Mouse (Mus musculus) retina, embryonic 14.5 days (tissue): Measurements from ENCODE around the gene Prkca.

Source experiments
- DNase-seq: peaks from one replicate; pipeline ENCODE4 v3.0.0-alpha.2; 2015; ENCODE audit warnings: low spot score

Gene Prkca

GRCm38 (mm10) chr11:108235081-108235703 lies 108.5 kb downstream of the Prkca start:
- no peak for DNase-seq

DNA sequence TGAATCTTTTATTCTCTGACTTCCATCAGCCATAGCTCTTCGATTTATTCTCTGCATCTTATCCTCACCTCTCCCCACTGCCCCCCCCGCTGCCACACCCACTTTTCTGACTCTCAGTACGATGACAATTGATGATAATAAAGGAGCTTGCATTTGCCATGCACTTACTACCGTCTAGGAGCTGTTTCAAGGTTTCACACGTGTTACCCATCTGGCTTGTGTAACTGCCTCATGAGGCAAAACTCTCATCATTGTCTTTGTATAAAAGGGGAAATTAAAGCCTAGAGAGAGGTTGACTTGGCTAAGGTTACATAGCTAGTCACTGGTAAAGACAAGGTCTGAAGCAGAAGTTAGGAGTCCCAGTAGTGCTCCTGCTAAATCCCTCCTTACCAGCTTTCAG lies 110.7 kb downstream of the Prkca start:
- DNase-seq, result no peak

DNA sequence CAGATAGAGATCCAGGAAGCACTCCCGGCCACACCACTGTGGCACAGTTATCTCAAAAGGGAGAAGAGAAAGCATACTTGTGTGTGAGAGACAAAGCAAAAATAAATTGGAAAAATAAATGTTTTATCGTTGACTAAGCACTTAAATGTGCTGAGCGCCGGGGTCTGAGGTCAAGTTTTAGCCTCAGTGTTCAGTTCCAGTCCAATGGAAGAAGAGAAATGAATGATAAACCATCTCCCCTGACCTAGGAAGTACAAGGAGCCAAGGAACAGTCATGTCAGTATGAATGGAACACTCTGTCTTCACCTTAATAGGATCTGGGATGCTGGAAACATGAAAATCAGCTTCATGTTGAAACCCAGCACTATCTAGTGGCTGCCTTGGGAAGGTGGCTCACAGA lies 113.6 kb downstream of the Prkca start:
- DNase-seq, result no peak

GRCm38 (mm10) chr11:108229176-108229946 lies 114.4 kb downstream of the Prkca start:
- no peak for DNase-seq

- no peak for DNase-seq
Observed at GRCm38 (mm10) chr11:108228497-108228896, 115.2 kb downstream of the Prkca start.

- DNase-seq, result no peak
Observed at GRCm38 (mm10) chr11:108226248-108226647, 117.5 kb downstream of the Prkca start.

GRCm38 (mm10) chr11:108224233-108224973 lies 119.3 kb downstream of the Prkca start:
- DNase-seq, result peak; percentile 50

DNA sequence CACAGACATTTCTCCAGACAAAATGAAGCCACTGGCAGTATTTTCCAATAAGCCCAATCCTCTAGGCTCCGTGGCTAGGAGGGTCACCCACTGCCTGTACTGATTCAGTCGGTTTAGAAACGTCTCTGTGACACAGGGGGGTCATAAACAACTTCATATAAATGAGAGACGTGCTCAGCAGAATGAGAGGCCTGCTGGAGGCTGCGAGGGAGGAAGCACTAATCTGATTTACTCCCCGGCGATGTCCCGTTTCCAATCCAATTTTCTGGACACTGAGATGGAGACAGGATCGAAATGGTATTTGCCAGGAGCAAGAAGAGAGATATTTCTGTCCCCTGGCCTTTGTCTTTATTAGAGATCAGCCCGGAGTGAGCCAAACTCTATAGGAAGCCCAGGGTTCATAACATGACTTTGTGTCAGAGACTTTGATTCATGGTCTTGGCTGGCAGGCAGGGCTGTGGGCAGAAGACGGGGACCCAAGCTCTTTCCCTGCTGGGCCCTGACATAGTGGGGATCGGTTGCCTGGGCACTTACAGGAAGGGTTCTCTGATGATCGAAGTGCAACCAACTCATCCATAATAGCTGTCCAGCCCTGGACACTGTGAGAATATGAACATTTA lies 120.0 kb downstream of the Prkca start:
- no peak for DNase-seq

DNA sequence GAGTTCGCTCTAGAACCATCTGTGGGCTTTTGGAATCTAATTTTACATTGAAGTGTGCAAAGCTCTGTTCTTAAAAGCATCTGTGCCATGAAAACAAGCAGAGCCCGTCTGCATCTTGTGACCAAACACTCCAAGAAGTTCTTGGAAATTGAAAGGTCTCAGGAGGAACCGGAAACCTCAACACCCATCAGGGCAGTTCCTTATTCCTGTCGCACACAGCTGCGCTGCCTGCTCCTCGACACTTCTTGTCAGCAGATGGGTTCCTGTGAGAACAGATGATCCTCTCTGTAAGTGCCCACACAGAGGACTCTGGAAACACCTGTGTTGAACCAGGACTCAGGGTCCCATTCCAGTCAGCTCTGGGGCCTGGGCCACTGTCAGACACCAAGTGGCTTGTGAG lies 120.6 kb downstream of the Prkca start:
- DNase-seq, result no peak

- no peak for DNase-seq
Observed at GRCm38 (mm10) chr11:108222616-108223015, 121.1 kb downstream of the Prkca start.

DNA sequence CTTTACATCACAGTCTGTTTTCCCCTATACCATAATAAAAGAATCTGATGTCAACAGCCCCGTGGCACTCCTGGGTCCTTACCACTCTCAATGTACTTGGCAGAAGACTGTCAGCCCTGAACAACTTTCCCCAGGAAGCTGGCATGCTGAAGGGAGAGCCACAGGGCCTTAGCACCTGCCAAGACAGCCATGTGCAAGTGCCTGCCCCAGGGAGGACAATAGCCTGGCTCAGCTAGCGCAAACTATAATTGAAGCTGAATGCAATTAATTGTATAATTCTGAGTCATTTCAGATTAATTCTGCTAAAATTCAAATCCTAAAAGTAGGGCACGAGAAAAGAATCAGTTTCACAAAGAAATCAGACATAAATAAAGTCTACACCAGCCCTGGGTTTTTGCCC lies 121.7 kb downstream of the Prkca start:
- no peak for DNase-seq

DNA sequence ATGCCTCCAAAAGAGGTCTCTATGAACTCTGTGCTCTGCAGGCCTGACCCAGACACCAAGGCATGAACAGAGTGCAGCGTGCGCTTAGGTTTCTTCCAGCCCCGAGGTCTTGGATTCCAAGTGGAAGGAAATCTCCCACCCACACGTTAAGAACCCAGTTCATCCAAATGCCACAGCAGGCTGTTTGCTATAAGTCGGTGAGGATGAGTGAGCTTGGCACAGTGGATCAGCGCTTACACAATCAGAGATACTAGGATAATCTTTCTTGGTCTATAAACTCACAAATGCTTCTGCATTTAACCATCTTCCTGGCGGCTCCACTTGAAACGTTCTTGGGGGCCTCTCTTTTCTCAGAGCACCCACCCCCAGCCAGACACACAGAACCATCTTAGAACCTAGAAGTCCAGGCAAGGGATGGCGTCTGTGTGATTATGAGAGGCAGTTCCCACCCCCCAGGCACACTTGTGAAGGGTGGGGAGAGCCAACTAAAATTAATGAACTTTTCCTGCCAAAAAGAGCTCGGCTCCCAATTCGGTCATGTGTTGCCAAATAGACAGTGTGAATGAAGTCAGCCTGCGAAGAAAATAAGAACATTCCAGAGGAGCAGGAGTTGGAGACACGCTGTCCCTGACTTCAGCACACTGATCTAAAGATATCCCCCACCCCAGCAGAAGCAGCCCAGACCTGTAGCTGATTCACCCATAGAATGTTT lies 122.4 kb downstream of the Prkca start:
- DNase-seq, result no peak

- no peak for DNase-seq
Observed at GRCm38 (mm10) chr11:108220605-108221004, 123.1 kb downstream of the Prkca start.

- DNase-seq, result no peak
Observed at GRCm38 (mm10) chr11:108217043-108217442, 126.7 kb downstream of the Prkca start.

DNA sequence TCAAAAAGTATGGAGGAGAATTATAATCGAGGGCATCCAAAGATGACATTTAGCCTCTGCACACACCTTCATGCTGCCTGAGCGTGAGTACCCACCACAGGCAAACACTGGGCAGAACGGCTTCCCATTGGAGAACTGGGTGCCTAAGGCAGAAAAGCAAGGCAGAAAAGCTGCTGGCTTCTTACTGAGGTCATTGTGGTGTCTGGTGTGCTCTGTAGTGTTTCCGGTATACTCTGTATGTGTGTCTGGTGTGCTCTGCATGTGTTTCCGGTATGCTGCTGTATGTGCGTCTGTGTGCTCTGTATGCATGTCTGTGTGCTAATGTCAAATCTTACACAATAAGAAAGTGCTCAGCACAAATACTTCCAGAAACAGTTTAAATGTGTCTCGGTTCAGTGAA lies 127.7 kb downstream of the Prkca start:
- DNase-seq, result no peak

GRCm38 (mm10) chr11:108215466-108215865 lies 128.3 kb downstream of the Prkca start:
- no peak for DNase-seq

GRCm38 (mm10) chr11:108214521-108215223 lies 129.1 kb downstream of the Prkca start:
- no peak for DNase-seq

- no peak for DNase-seq
Observed at GRCm38 (mm10) chr11:108213783-108214182, 129.9 kb downstream of the Prkca start.

DNA sequence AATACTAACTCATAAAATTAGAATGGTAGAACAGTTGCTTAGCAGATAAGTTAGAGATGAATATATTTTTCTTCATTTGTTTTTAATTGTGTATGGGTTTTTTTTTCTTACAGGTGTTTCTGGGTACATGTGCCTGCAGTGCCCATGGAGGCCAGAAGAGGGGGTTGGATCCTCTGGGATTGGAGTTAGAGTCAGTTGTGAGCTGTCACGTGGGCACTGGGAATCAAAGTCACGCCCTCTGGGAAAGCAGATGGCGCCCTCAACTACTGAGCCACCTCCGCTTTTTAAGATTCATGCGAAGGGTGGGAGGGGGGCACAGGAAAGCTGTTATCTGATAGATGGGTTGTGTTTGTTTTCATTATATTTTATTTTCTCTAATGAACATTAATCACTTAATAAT lies 131.1 kb downstream of the Prkca start:
- DNase-seq, result no peak

DNA sequence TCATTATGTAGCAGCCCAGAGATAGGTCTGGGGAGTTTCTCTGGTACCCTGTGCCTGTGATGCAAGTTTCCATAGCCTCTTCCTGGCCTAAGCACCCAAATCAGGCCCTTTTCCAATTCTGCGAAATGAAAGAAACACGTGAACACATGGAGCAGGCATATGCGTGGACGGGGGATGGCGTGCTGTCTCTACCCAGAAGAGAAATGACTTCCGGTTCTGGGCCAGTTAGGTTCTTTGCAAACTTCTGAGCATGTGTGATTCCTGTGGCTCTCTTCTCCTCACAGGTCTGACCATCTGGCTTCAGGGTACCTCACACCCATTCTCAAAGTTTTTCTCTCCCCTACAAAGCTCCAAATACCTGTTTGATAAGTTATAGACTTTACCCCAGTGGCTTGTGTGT lies 131.7 kb downstream of the Prkca start:
- DNase-seq, result no peak

DNA sequence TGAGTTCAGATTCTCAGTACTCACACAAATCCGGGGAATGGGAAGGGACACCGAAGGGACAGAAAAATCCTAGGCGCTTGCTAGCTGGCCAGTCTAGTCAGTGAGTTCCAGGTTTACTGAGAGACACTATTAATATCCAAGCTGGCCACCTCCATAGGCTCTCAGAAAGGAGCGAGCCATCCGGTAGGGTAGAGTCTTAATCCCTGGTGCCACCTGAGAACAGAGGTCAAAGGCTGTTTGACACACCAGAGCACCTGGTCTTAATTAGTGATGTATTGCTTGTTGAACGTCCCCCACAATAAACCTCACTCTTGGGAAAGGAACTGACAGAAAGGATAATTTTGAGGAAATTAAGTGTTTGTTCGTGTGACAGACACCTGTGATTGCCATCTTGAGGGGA lies 133.0 kb downstream of the Prkca start:
- DNase-seq, result no peak
